Mouse (Mus musculus) erythroblast, adult 5-6 weeks (primary cell): ENCODE measurements at regions not wholly inside any gene's neighbourhood (a gene's known extent, or its start where the extent isn't known, plus 50 kb on each side); places are given as distances from the start of the nearest gene placed in this dataset.
A peak's percentile ranks its signal among the peaks of the same experiment; 100 is the strongest.
"Not testable (repeated sequence)": the region's sequence is repeated elsewhere in the genome, so short reads cannot be mapped to it uniquely, and the experiment has no call there.

Source experiments
- ATAC-seq: replicated peaks from 2 replicates; pipeline ENCODE4 v1.8.0; 2016; ENCODE audit warnings: moderate number of reproducible peaks, mild to moderate bottlenecking, moderate TSS enrichment, inconsistent platforms; ENCODE audit not compliant: poor library complexity, low FRiP score, severe bottlenecking

DNA sequence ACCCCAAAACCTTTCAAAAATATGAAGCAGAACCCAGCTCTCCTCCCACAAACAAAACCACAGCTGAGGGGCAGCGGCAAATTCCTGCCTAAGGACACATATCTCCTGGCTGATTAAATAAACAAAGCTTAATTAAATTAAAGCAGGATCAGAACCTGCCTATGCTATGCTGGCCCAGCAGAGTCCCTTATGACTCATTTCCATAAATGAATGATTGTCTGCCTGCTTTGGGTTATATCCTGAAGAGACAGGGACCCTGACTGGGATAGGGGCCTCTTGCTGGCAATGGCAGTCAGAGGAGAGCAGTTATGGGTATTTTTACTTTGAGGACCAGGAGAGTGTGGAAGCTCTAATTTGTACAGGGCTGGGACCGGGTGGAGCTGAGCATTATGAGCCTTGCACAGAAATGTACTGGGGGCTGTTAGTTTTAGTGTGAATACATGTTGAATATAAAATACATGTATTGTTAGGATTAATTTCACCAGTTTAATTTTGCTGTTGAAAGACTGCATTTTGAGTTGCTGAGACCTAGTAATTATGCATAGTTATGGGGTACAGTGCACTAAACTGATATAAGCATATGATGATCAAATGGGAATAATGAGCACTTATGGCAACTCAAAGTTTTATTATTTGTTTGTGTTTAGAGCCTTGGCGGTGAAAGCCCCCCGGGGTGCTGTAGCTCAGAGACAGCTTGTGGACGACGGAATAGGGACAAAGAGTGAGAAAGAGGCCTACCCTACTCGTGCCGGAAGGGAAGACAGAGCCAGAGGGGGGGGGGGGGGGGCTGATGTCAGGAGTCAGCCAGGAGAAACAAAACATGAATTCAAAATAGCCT, 156.7 kb downstream of the Cartpt start:
- ATAC-seq = no peak

DNA sequence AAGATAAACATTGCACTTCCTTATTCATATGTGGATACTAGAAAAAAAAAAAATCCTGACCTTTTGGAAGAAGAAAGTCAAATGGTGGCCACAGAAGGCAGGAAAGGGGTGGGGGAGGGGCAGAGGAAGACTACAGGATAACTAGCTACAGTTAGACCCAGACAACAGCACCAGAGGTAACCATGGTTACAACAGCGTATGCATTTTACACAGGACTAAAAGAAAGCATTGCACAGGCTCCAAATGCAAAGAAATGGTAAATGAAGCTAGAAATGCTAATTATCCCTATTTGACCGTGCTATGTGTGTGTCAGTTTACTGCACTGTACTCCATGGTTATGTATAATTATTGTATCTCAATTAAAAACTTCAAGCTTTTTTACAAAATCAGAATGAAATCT, 158.4 kb downstream of the Cartpt start:
- ATAC-seq = no peak

DNA sequence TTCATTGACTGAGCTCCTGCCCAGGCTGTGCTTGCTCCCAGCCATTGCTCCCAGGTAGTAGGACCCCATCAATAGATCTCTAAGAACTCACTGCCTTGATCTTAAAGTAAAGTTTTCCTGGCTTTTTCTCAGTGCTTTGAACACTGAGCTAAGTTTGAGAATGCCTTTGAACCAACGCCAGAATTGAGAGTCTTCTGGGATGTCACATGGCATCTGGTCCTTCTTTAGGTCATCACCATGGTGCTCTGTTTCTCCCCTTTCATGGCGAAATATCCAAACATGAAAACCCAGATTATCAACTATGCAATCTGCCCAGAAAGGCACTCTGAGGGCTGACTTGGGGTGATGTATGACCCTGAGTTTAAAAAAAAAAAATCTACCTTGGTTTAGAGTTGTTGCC, 158.9 kb downstream of the Cartpt start:
- ATAC-seq = no peak

DNA sequence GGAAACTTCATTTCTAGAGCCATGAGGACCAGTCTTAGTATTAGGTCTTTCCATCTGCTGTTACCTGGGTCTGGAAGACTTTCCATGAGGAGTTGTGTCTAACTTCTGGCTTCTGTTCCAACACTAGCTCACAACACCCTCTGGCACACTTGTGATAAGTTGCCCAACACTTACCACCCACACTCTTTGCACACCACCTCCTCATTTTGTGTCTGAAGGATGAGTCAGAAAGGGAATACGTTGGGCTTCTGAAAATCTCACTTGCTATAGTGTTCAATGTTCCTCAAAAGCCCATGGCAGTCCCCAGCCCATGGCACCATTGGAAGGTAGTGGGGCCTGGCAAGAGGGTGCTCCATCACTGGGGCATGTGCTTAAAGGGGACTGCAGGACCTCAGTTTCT, 161.5 kb downstream of the Cartpt start:
- no peak for ATAC-seq

DNA sequence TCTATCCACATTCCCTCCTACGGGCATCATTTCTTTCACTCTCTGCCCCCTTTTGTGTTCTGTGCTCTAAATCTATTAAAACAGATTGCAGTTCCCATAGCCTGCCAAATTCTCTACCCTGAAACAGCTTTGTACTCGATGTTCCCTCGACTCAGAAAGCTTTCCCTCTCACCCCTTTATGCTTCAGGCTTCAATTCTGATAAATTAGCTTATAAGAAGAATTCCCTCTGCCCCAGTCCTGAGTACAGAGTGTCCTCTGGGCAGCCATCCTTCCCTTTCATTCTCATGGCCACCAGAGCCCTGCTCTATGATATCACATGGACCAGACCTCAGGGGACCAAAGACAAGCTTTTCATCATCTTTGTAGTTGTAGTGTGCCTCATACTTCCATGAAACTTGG, 163.6 kb downstream of the Cartpt start:
- no peak for ATAC-seq

DNA sequence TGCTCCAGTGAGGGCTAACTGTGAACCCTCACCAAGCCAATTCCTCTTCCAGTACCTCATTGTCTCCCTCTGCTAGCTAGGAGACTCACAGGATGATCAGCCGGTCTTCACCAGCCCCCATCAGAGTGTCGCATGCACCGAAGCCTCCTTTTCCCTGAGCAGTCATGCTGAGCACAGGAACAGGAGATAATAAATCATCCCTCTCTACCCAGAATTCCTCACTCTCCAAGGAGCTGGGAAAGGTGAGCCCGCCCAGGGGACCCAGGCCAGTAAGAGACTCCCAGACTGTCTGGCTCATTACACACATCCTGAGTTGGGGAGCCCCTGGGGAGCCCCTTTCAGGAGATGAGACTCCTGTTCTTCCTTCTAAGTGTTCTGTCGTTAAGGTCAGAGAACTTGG, 171.7 kb downstream of the Cartpt start:
- no peak for ATAC-seq

DNA sequence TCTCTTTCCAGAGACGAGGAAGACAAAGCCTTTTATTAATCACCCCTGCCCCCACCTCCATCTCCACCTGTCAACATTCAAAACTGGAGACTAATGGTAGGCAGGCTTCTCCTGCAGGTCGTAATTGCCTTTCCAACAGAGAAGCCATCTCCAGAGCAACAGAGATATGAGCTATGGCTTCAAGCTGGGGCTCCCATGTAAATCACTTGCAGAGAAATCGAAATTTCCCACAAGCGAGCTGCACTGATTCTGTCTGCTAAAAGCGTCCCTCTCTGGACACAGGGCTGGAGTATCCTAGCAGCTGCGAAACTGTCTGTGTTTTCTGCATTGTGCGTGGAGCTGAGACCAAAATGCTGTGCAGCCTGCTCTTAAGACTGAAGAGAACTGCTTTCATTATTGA, 176.6 kb downstream of the Cartpt start:
- ATAC-seq = no peak

DNA sequence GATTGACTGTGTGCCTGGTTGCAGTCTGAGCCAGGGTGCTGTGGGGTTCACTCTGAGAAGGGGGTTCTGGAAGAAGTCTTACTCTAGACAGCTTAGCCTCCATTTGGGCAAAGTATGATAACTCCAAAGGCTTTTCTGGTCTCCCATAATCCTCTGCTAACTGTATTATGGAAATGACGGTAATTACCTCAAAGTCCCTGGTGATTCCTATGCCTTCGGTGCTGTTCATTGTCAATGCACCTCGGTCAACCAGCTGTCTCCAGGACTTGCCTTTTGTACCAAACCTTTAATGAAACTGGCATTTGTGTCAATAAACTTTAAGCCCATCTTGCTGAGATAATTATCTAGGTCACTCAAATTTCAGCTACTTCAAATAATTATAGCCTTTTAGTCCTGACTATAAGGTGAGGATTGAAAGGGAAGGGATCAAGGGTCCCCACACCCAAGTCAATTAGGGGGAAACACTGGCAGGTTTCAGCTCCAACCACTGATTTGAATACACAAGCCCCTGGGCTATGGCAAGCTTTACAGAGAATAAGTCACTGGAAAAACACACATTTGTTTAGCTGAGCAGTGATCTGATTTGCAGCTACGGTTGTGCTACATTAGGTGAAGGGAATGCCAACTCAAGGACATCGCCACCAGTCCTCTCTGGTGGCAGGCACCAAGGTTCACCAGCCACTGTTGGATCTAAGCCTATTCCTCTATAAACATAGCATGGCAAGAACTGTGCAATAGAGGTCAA, 177.5 kb downstream of the Cartpt start:
- no peak for ATAC-seq

DNA sequence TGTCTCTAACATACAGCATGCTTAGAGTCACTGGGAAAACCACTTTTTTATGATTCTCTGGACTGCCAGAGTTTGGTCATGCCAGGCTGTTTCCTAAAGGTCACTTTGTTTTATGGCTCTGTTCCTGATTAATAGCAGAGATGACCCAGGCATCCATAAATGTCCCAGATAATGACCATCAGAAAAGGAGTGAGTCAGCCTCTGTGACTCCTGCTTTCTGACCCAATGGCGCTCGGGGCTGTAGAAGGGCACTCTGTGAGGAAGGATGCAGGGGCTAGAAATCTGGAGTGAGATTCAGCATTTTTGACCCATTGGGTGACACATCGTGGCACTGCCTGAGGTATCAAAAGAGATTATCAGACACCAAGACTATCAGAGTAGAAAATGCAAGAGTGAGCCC, 180.3 kb downstream of the Cartpt start:
- no peak for ATAC-seq

DNA sequence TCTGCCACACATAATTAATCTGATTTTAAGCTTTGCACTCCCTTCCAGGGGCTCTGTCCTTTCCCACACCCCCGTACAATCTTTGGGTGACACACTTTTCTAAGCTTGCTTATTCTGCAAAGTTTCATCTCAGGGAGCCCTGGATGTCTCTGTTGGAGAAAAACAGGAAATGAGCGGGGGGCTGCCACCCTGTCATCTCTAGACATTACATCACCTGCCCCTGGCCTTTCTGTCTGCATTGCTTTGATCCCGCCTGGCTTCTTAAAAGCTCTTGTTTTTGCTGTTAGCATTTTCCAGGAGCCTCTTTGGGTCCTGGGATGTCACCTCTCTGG, 180.2 kb upstream of the Map1b start:
- ATAC-seq = no peak

DNA sequence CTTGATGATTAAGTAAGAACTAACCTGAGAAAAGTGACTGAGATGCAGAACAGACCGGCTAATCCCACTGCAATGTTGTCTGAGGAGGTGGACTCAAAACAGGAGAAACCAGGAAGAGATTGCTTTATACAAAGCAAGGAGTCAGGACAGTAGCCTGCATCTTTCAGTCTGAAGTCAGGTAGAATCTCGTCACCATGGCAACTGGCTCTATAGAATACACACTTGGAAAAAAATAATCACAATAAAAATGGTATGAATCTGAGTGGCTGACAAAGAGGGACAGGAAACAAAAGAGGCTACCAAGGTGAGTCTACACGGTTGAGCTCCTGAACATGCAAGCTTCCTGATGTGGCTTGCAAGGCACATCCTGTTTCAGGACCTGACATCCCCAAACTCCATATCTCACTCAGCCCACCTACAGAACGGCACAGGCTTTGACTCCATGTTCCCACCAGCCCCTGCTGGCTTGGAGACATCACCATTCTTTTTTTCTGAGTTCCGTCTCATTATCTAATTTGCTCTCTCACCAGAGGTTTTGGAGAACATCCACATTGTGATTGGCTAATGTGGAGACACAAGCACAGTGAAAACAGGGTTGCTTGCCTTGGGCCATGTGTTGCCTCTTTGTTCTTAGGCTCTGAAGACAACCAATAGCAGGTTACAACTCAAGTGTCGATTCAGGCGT, 179.7 kb upstream of the Map1b start:
- ATAC-seq = no peak

DNA sequence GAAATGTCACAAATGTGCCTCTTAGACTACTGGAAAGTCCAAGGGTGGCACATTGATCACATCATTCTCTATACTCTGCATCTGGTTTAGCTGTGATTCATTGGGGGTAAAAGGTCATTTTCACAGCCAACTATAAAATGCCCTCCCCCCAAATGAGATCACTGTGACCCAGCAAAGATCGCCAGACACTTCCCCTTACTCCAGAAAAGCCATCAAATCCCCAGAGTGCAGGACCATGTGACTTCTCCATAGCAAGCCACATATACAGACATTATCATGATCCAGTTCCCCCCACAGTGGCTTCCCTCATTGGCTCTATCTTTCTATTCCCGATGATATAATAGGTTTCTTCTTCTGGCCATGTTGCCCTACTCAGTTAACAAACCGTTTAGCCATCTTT, 163.6 kb upstream of the Map1b start:
- ATAC-seq = no peak

DNA sequence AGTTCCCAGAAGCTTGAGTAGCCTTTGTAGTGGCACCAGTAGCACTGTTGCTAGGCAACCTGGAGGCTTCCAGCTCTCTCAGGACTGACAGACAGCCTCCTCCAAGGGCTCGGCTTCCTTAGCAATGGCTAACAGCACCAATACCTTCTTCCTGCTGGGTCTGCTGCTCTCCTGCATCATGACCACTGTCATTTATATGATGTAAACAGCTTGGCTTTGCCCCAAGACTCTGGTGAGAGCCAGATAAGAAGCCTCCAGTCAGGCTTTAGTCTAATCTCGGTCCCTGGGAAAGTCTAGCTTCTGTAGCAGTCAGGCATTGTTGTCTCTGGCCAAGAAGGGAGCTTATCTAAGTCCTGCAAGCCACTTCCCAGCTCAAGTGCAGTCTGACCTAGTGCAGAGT, 163.1 kb upstream of the Map1b start:
- peak; percentile 57; the same call in 1 of the 2 replicates for ATAC-seq

DNA sequence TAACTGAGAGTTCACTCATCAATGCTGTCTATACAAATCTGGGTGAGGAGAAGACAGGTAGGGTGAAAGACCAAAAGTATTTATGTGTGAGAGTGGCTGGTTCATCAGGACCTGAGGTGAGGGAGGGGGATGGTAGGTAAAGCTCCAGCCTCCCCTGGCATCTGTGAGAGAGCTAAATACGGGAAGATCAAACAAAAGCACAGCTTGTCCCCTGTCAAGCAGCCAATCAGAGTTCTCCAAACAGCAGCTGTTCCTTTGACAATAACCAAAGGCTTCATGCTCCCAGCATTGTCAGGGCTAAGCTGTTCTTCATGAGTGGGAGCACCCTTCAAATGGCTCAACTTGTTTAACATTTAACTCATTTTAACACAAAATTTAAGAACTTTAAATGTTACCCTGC, 160.1 kb upstream of the Map1b start:
- no peak for ATAC-seq

DNA sequence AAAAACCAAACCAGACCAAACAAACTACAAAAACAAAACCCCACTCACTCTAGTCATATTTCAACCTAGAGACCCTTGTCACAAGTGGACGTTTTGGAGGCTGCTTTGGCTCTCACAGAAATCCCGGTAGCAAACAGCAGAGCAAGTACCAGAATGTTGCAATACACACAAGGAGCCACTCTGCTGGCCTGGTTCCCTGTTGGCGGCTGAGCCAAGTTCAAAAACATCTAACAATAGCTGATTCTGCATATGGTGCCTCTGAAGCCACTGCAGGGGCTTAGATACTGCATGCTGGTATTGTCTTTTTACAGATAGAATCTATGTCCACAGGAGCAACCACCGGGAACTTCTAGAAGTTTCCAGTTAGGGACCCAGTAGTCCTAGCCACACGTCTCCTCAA, 159.6 kb upstream of the Map1b start:
- ATAC-seq = no peak

DNA sequence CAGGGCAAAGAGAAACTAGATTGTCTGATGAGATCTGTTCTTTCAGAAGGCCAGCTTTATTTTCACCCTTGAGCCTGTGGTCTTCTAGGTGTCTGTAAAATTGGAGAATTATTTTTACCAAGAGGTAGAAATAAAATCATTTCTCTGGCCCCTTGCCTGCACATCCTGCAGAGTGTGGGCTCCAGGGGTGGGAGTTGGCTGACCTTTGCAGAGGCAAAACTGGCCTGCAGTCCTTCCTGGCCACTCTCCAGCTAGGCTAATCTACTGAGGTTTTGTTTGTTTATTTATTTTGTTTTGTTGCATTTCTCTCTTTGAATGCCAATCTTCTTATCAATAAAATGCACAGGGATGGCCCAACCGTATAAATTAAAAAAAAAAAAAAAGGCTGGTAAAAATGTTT, 156.4 kb upstream of the Map1b start:
- no peak for ATAC-seq

DNA sequence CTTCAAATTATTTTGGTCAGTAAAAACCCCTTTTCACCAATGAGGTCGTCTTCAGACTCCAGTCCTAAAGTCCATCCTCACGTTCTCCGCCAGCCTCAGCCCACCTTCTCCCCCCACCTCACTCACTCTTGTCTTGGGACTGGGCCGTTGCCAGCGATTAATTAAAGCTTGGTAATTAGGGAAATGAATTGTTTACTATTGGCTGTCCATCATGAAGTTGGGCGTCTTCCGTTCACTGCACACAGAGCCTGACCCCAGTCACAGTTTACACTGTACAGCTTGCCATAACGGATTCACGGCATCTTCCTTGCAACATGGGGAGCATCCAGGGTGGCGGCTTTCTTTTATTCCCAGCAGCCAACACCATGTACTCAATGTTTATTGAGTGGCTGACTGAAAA, 155.4 kb upstream of the Map1b start:
- no peak for ATAC-seq

DNA sequence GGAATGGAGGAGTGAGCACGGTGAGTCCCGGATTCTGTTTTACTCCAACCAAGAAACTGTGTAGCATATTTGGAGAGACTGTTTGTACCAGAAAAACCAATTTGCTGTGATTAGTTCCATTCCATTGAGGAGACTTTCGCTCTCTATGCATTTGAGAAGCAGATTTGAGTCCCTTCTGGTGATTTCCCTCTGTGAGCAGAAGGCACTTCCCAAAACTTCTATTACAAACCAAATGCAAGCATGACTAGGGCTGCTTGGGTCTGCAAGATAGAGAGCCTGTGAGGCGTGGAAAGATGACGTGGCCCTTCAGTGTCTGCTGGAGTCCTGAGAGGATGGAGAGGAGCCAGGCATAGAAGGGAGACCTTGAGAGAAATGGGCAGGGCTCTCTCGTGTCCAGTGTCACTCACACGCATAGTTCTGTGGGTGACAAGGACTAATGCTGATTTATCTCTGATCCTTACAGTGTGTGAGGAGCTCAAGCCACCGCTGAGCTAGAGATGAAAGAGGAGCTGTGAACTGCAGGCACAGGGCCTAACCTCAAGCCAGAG, 153.7 kb upstream of the Map1b start:
- ATAC-seq = no peak

DNA sequence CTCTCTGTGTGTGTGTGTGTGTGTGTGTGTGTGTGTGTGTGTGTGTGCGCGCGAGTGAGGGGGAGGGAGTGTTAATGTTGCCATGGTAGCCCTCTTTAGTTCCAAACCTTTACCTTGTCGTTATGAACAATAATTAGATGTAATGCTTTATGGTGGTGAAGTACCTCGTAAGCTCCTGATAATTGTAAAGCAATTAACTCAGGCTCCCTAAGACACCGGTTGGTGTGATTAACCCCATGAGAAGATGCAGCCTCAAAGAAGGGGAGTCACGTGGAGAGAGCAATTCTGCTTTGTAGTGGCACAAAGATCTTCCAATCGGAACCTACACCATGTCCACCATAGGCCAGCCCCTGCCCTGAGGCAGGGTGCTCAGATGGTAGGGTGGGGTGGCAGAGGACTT, 152.3 kb upstream of the Map1b start:
- no peak for ATAC-seq

DNA sequence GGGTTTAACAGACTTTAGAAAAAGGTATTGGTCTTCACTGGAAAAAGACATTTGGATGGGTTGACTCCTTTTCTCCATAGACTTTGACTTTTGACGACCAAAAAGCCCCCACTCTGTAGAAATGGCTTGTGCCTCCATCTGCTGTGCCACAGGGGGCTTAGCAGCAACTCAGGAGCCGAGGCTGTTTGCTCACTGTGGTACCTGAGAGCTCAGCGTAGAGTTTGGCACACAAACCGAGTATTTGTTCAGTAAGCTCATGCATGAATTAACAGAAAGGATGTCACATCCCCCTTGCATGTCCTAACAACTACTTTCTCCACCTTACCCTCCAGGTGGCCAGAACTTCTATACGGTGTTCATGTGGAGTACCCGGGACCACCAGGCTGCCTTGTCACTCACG, 149.7 kb upstream of the Map1b start:
- no peak for ATAC-seq

DNA sequence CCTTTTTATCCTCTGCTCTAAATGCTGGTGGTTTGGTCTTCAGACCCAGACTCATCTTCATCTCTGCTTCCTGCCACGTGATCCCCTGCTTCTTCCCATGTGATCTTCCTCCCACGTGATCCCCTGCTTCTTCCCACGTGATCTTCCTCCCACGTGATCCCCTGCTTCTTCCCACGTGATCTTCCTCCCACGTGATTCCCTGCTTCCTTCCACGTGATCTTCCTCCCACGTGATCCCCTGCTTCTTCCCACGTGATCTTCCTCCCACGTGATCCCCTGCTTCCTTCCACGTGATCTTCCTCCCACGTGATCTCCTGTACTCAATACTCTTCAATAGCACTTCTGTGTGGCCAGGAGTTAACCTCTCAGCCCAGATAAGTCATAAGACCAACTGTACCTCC, 147.1 kb upstream of the Map1b start:
- not testable (repeated sequence) for ATAC-seq
